Mouse (Mus musculus) liver, adult 2 months (tissue): ENCODE results near the gene 4921536K21Rik. TPM values are rescaled to one million over a fixed set of nuclear protein-coding genes. Genes with fewer than 3 reads are reported as not detected.

Source experiments
- DNase-seq: peaks from one replicate; pipeline ENCODE4 v3.0.0-alpha.2; 2011; ENCODE audit warnings: low read depth, low spot score; ENCODE audit errors: extremely low read depth
- H3K27ac ChIP-seq: fragments of 200-500 bp; replicated peaks from 2 replicates; pipeline ENCODE4 v1.5.1; 2012; ENCODE audit warnings: low read depth, mild to moderate bottlenecking, control low read depth, inconsistent platforms, low read length; ENCODE audit not compliant: insufficient read depth
- H3K27me3 ChIP-seq: fragments of 200-500 bp; 2 replicates; pipeline ENCODE4 v1.6.1; 2012; ENCODE audit warnings: mild to moderate bottlenecking, moderate library complexity, low read length, inconsistent platforms; ENCODE audit not compliant: control insufficient read depth, insufficient read depth
- H3K36me3 ChIP-seq: fragments of 200-500 bp; 2 replicates; pipeline ENCODE4 v1.6.1; 2012; ENCODE audit warnings: low read length, inconsistent platforms; ENCODE audit not compliant: control insufficient read depth, insufficient read depth
- H3K4me1 ChIP-seq: fragments of 200-500 bp; 2 replicates; pipeline ENCODE4 v1.6.1; 2011; ENCODE audit warnings: low read length; ENCODE audit not compliant: control insufficient read depth, insufficient read depth
- H3K4me3 ChIP-seq: fragments of 200-500 bp; 2 replicates; pipeline ENCODE4 v1.5.1; 2011; ENCODE audit warnings: low read depth, mild to moderate bottlenecking, control low read depth, low read length, moderate library complexity; ENCODE audit not compliant: insufficient read depth
- H3K79me2 ChIP-seq: fragments of 200-500 bp; 2 replicates; pipeline ENCODE4 v1.6.1; 2012; ENCODE audit warnings: inconsistent platforms, mild to moderate bottlenecking, low read length, moderate library complexity; ENCODE audit not compliant: control insufficient read depth, insufficient read depth
- H3K9ac ChIP-seq: fragments of 200-500 bp; 2 replicates; pipeline ENCODE4 v1.6.1; 2012; ENCODE audit warnings: low read depth, mild to moderate bottlenecking, control low read depth, inconsistent platforms, low read length
- CTCF ChIP-seq: fragments of 200-500 bp; IDR thresholded peaks from 2 replicates; pipeline ENCODE4 v1.5.1; 2011; ENCODE audit warnings: low read depth, low read length, control low read depth
- POLR2A ChIP-seq: fragments of 200-500 bp; IDR thresholded peaks from 2 replicates; pipeline ENCODE4 v1.6.1; 2011; ENCODE audit warnings: low read length, control low read depth; ENCODE audit not compliant: insufficient read depth; ENCODE audit errors: extremely low read depth
- WGBS: fragments of 180-500 bp; shearing (Covaris S2); methylation state at CpG from one replicate; pipeline ENCODE4 v1.1.7; 2018; 5-methylcytosine and 5-hydroxymethylcytosine counted together
- polyA plus RNA-seq: library from polyadenylated mRNA; depleted of rRNA; stranded (reverse); fragments of >200 nt; gene quantifications from 2 replicates; pipeline ENCODE4 v1.2.3, GENCODE M21; 2012
- total RNA-seq: library from RNA; depleted of rRNA; stranded (reverse); fragments of >200 nt; gene quantifications from 2 replicates; pipeline ENCODE4 v1.2.3, GENCODE M21; 2014

Gene 4921536K21Rik
- total and polyA plus RNA-seq, 2 experiments = not detected

GRCm38 (mm10) chr11:3860361-3860760, 34.5 kb downstream of the 4921536K21Rik start:
- Histone ChIP-seq H3K36me3 (no peaks in the 10 kb centered on the region), H3K79me2 (no peaks in the 10 kb centered on the region), H3K27me3 (no peaks in the 10 kb centered on the region), H3K9ac (no peak overlapping the region), H3K4me1 (no peaks in the 10 kb centered on the region), H3K4me3 (no peak overlapping the region), H3K27ac (no peak overlapping the region)
- no peak for TF ChIP-seq POLR2A
- TF ChIP-seq CTCF = no peak
- WGBS = 30% methylated on average over 4 of the region's 4 CpGs
- peak; percentile 62 for DNase-seq

- Histone ChIP-seq H3K27me3 (no peaks in the 10 kb centered on the region), H3K4me1 (no peaks in the 10 kb centered on the region), H3K9ac (no peak overlapping the region), H3K27ac (no peak overlapping the region), H3K4me3 (no peak overlapping the region), H3K36me3 (no peaks in the 10 kb centered on the region), H3K79me2 (no peaks in the 10 kb centered on the region)
- DNase-seq = no peak
- 93% methylated on average over 4 of the region's 4 CpGs for WGBS
- no peak for TF ChIP-seq POLR2A
- no peak for TF ChIP-seq CTCF
Observed at GRCm38 (mm10) chr11:3859778-3860177, 35.1 kb downstream of the 4921536K21Rik start.

GRCm38 (mm10) chr11:3857902-3858301, 37.0 kb downstream of the 4921536K21Rik start:
- DNase-seq = no peak
- no peaks in the 10 kb centered on the region for H3K36me3 ChIP-seq
- no peaks in the 10 kb centered on the region for H3K27me3 ChIP-seq
- 79% methylated on average over 5 of the region's 5 CpGs for WGBS
- H3K4me3 ChIP-seq = no peak overlapping the region
- H3K4me1 ChIP-seq = no peaks in the 10 kb centered on the region
- H3K27ac ChIP-seq = no peak overlapping the region
- no peaks in the 10 kb centered on the region for H3K79me2 ChIP-seq
- TF ChIP-seq POLR2A (no peak), CTCF (no peak)
- H3K9ac ChIP-seq = no peak overlapping the region

GRCm38 (mm10) chr11:3855846-3856245, 39.1 kb downstream of the 4921536K21Rik start:
- no peak for DNase-seq
- no peaks in the 10 kb centered on the region for H3K36me3 ChIP-seq
- H3K27ac ChIP-seq = no peak overlapping the region
- H3K4me1 ChIP-seq = no peaks in the 10 kb centered on the region
- TF ChIP-seq POLR2A (no peak), CTCF (no peak)
- WGBS = 90% methylated on average over 5 of the region's 5 CpGs
- H3K27me3 ChIP-seq = no peaks in the 10 kb centered on the region
- H3K4me3 ChIP-seq = no peak overlapping the region
- H3K79me2 ChIP-seq = no peaks in the 10 kb centered on the region
- H3K9ac ChIP-seq = no peak overlapping the region

- Histone ChIP-seq H3K79me2 (no peaks in the 10 kb centered on the region), H3K27ac (no peak overlapping the region), H3K36me3 (no peaks in the 10 kb centered on the region), H3K9ac (no peak overlapping the region), H3K4me1 (no peaks in the 10 kb centered on the region), H3K4me3 (no peak overlapping the region), H3K27me3 (no peaks in the 10 kb centered on the region)
- no peak for DNase-seq
- WGBS = 90% methylated on average over 3 of the region's 3 CpGs
- no peak for TF ChIP-seq POLR2A
- no peak for TF ChIP-seq CTCF
Observed at GRCm38 (mm10) chr11:3854156-3854555, 40.7 kb downstream of the 4921536K21Rik start.

GRCm38 (mm10) chr11:3853481-3854034, 41.3 kb downstream of the 4921536K21Rik start:
- WGBS = 28% methylated on average over 5 of the region's 5 CpGs
- Histone ChIP-seq H3K4me1 (no peaks in the 10 kb centered on the region), H3K4me3 (no peak overlapping the region), H3K9ac (no peak overlapping the region), H3K27me3 (no peaks in the 10 kb centered on the region), H3K79me2 (no peaks in the 10 kb centered on the region), H3K27ac (no peak overlapping the region), H3K36me3 (no peaks in the 10 kb centered on the region)
- no peak for TF ChIP-seq CTCF
- TF ChIP-seq POLR2A = no peak
- DNase-seq = peak; percentile 58
